Mouse (Mus musculus) kidney, adult 2 months (tissue): ENCODE measurements around the gene Bmp2k.

Experiments
- CTCF ChIP-seq: fragments of 200-500 bp; conservative IDR thresholded peaks from 2 replicates; pipeline ENCODE4 v1.5.1; 2011; ENCODE audit warnings: low read depth, mild to moderate bottlenecking, control low read depth, low read length, moderate library complexity, mixed read lengths; ENCODE audit not compliant: insufficient read depth, insufficient read length
- POLR2A ChIP-seq: fragments of 200-500 bp; IDR thresholded peaks from one replicate; pipeline ENCODE4 v1.6.1; 2011; ENCODE audit warnings: low read depth, low read length, control low read depth

DNA sequence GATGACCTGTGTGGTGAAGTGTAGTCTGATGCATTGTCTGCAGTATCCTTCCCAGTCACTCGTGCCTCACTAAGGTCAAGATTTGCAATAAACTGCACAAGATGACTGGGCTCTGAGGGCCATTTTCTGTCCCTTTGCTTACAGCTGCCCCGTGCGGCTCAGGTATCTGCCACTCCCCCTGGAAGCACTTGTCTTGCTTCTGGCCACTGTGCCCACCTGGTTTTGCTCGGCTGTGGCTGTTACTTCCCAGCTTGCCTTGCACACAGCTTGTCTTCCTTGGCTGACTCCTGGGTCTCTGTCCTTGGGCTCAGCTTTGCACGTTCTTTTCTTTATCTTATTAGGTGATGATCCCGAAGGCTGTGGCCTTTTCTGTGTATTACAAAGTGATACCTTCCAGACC, 86.2 kb downstream of the Bmp2k start:
- TF ChIP-seq CTCF (no peak), POLR2A (no peak)
